Mouse (Mus musculus) skeletal muscle tissue, postnatal 0 days (tissue): ENCODE measurements around the gene Slc5a12. TPM values are rescaled to one million over a fixed set of nuclear protein-coding genes. Genes with fewer than 3 reads are reported as not detected.

Source experiments
- polyA plus RNA-seq: library from polyadenylated mRNA; unstranded; fragments of >200 nt; fragmentation: Nextera tagmentation; extraction: Ambion mirVana; gene quantifications from 2 replicates; pipeline ENCODE4 v1.2.1, GENCODE M21; 2015

Slc5a12 gene
- not detected in 2 replicates for polyA plus RNA-seq

GRCm38 (mm10) chr2:110596932-110597331 lies at the start of gene Slc5a12:
Slc5a12 (plus strand) TSS chr2:110597298.

Other genes starting within 250 kb of the Slc5a12 start
- gene Fibin, start 234.1 kb upstream of the Slc5a12 start, polyA plus RNA-seq, result 63.1 and 72.3 TPM in 2 replicates
- 0.05 and 0.30 TPM in 2 replicates for gene Muc15, start 124.0 kb downstream of the Slc5a12 start, polyA plus RNA-seq